Comparison of ENCODE assay signal across 10 mouse cellular contexts in the genomic region with DNA sequence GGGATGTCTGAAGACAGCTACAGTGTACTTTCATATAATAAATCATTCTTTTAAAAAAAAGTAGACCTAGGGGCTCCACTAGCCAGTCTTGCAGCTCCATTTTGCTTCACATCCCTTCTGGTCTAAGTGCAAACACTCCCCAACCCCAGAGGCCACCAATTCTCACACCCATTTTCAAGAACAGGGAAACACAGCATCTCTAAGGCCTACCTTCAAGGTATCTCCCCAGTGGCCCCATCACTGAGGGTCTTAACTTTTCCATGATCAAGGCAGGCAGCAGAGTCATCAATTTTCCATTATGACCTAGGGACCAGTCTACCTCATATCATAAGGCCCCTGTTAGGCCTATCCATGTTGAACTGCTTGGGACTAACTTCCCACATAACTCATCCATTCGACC. TPM values are rescaled to one million over a fixed set of nuclear protein-coding genes. Genes with fewer than 3 reads are reported as not detected.
DNase-seq lines count a peak whose midpoint lies in the region; ATAC-seq and TF ChIP-seq lines count a peak whose summit lies in the region.
"Had no signal": no experiment of that assay in that cellular context is flagged by ENCODE, and none has a peak within 500 bp of the region (broad histone marks: within the 10 kb centered on the region; RNA-seq: fewer than 3 reads in every experiment).

No protein-coding gene starts in this region.

- peak overlapping the region; percentile 99 for H3K9ac ChIP-seq in liver, embryonic 11.5 days (ENCODE audit: low read depth, low read length)
- H3K9ac ChIP-seq in hindbrain, embryonic 14.5 days: no peak overlapping the region
- 0 out of 2 replicates have a peak overlapping the region, but pooled peaks have one; percentile 14 for H3K9ac ChIP-seq in midbrain, postnatal 0 days (replicated peaks; ENCODE audit: low read length, poor library complexity, severe bottlenecking)

- H3K4me3 ChIP-seq in liver, embryonic 11.5 days (ENCODE audit: low read depth, low read length): peak overlapping the region; percentile 86
- no peak overlapping the region for H3K4me3 ChIP-seq in hindbrain, embryonic 14.5 days (replicated peaks; ENCODE audit: low read length)
- H3K4me3 ChIP-seq in midbrain, postnatal 0 days (ENCODE audit: low read depth, low read length): no peak overlapping the region

- no peaks in the 10 kb centered on the region for H3K27me3 ChIP-seq in liver, embryonic 11.5 days (replicated peaks; ENCODE audit: control insufficient read depth, insufficient read depth, low read length)
- H3K27me3 ChIP-seq in hindbrain, embryonic 14.5 days (ENCODE audit: control insufficient read depth, insufficient read depth, low read length): no peaks in the 10 kb centered on the region
- no peaks in the 10 kb centered on the region for H3K27me3 ChIP-seq in midbrain, postnatal 0 days (ENCODE audit: insufficient read depth, low read length)

- peak overlapping the region; percentile 83 for H3K4me2 ChIP-seq in liver, embryonic 11.5 days
- peak overlapping the region; percentile 72; the same call in 1 of the 2 replicates for H3K4me2 ChIP-seq in hindbrain, embryonic 14.5 days (replicated peaks)
- H3K4me2 ChIP-seq in midbrain, postnatal 0 days (ENCODE audit: low read depth, low read length, poor library complexity, severe bottlenecking): no peak overlapping the region; the same call in 1 of the 2 replicates

- H3K36me3 ChIP-seq in liver, embryonic 11.5 days (ENCODE audit: control insufficient read depth, insufficient read depth, low read length): peaks cover 15% of the 10 kb centered on the region
- H3K36me3 ChIP-seq in hindbrain, embryonic 14.5 days (replicated peaks; ENCODE audit: control insufficient read depth, insufficient read depth): peaks cover 20% of the 10 kb centered on the region
- H3K36me3 ChIP-seq in midbrain, postnatal 0 days (ENCODE audit: insufficient read depth, low read length): no peaks in the 10 kb centered on the region

- DNase-seq in liver, embryonic 11.5 days (ENCODE audit: low spot score): no peak
- no peak for DNase-seq in liver
- peak; percentile 74 for DNase-seq in ZHBTc4 (ENCODE audit: low read depth, low spot score)
- no peak for DNase-seq in hindbrain, embryonic 14.5 days (ENCODE audit: low spot score)
- DNase-seq in midbrain, postnatal 0 days (ENCODE audit: low spot score): no peak
- no peak for DNase-seq in gastrocnemius, postnatal 14 days
- DNase-seq in cerebellum, adult 11-12 months: no peak
- DNase-seq: lung, postnatal 36 days had no signal

- WGBS in liver, embryonic 11.5 days: 16% methylated on average over 1 of the region's 1 CpGs
- 55% methylated on average over 1 of the region's 1 CpGs for WGBS in hindbrain, embryonic 14.5 days
- 50% methylated on average over 1 of the region's 1 CpGs for WGBS in midbrain, postnatal 0 days

- H3K9me3 ChIP-seq in liver, embryonic 11.5 days (ENCODE audit: control insufficient read depth, low read length): no peaks in the 10 kb centered on the region
- no peaks in the 10 kb centered on the region for H3K9me3 ChIP-seq in hindbrain, embryonic 14.5 days (ENCODE audit: control insufficient read depth, low read length)
- no peaks in the 10 kb centered on the region for H3K9me3 ChIP-seq in midbrain, postnatal 0 days (ENCODE audit: low read length)

- H3K27ac ChIP-seq in liver, embryonic 11.5 days (ENCODE audit: low read depth, low read length): peak overlapping the region; percentile 99
- no peak overlapping the region for H3K27ac ChIP-seq in hindbrain, embryonic 14.5 days
- no peak overlapping the region for H3K27ac ChIP-seq in midbrain, postnatal 0 days (ENCODE audit: low read depth, low read length)

- intact Hi-C loops in gastrocnemius, postnatal 14 days (cut with DNase I; ENCODE audit: low total_unique reads): no loop called here

- peaks cover 11% of the 10 kb centered on the region for H3K4me1 ChIP-seq in liver, embryonic 11.5 days (replicated peaks; ENCODE audit: control insufficient read depth, insufficient read depth, low read length)
- peaks cover 11% of the 10 kb centered on the region for H3K4me1 ChIP-seq in hindbrain, embryonic 14.5 days (replicated peaks; ENCODE audit: control insufficient read depth, insufficient read depth, low read length)
- no peaks in the 10 kb centered on the region for H3K4me1 ChIP-seq in midbrain, postnatal 0 days (ENCODE audit: insufficient read depth, low read length)

- no peak for ATAC-seq in liver, embryonic 11.5 days (replicated peaks; ENCODE audit: low FRiP score)
- no peak for ATAC-seq in hindbrain, embryonic 14.5 days (ENCODE audit: low FRiP score)
- no peak for ATAC-seq in midbrain, postnatal 0 days (ENCODE audit: low FRiP score)
- ATAC-seq in megakaryocyte-erythroid progenitor cell, adult 5-6 weeks (replicated peaks; ENCODE audit: low FRiP score, low TSS enrichment, poor library complexity, severe bottlenecking): no peak

- TF ChIP-seq CTCF in midbrain, postnatal 0 days (IDR thresholded peaks at IDR 0.05): no peak

RNA-seq across cellular contexts. Expression of gene Rcc1, which starts 2.0 kb away (rescaled TPM):
- 99.8 and 105 TPM in 2 replicates for polyA plus RNA-seq in liver, embryonic 11.5 days (2014; fragmentation: Nextera tagmentation; extraction: Ambion mirVana)
- 20.0 and 22.4 TPM in 2 replicates for polyA plus RNA-seq in hindbrain, embryonic 14.5 days (2014; fragmentation: Nextera tagmentation; extraction: Ambion mirVana)
- 18.7 and 23.4 TPM in 2 replicates for total RNA-seq in midbrain, postnatal 0 days (2014; rRNA removed)
- polyA plus RNA-seq in midbrain, postnatal 0 days (2015; fragmentation: Nextera tagmentation; extraction: Ambion mirVana): 21.7 and 21.9 TPM in 2 replicates
- 1 to 10 TPM; 7.5 to 9.1 TPM for total RNA-seq in gastrocnemius, postnatal 14 days (2021)
- total RNA-seq in megakaryocyte-erythroid progenitor cell, adult 5-6 weeks (2014; fragmentation: Nextera tagmentation): 70.1 and 82.4 TPM in 2 replicates
- total RNA-seq in megakaryocyte-erythroid progenitor cell, adult 5-6 weeks (2017): 40.0 and 64.8 TPM in 2 replicates

RNA-seq across cellular contexts. Expression of gene Trnau1ap, which starts 22.1 kb away (rescaled TPM):
- polyA plus RNA-seq in liver, embryonic 11.5 days (2014; fragmentation: Nextera tagmentation; extraction: Ambion mirVana): 80.1 and 89.3 TPM in 2 replicates
- 66.8 and 73.1 TPM in 2 replicates for polyA plus RNA-seq in hindbrain, embryonic 14.5 days (2014; fragmentation: Nextera tagmentation; extraction: Ambion mirVana)
- total RNA-seq in midbrain, postnatal 0 days (2014; rRNA removed): 47.7 and 55.2 TPM in 2 replicates
- polyA plus RNA-seq in midbrain, postnatal 0 days (2015; fragmentation: Nextera tagmentation; extraction: Ambion mirVana): 56.9 and 63.0 TPM in 2 replicates
- 10 to 100 TPM; 12.9 to 13.9 TPM for total RNA-seq in gastrocnemius, postnatal 14 days (2021)
- total RNA-seq in megakaryocyte-erythroid progenitor cell, adult 5-6 weeks (2014; fragmentation: Nextera tagmentation): 42.1 and 56.8 TPM in 2 replicates
- total RNA-seq in megakaryocyte-erythroid progenitor cell, adult 5-6 weeks (2017): 52.0 and 57.9 TPM in 2 replicates

RNA-seq across cellular contexts. Expression of gene Rab42, which starts 48.2 kb away (rescaled TPM):
- polyA plus RNA-seq in liver, embryonic 11.5 days (2014; fragmentation: Nextera tagmentation; extraction: Ambion mirVana): 0.75 and 1.5 TPM in 2 replicates
- 0.95 and 1.5 TPM in 2 replicates for polyA plus RNA-seq in hindbrain, embryonic 14.5 days (2014; fragmentation: Nextera tagmentation; extraction: Ambion mirVana)
- 0.38 and 3.3 TPM in 2 replicates for total RNA-seq in midbrain, postnatal 0 days (2014; rRNA removed)
- 4.2 and 4.3 TPM in 2 replicates for polyA plus RNA-seq in midbrain, postnatal 0 days (2015; fragmentation: Nextera tagmentation; extraction: Ambion mirVana)
- total RNA-seq in gastrocnemius, postnatal 14 days (2021): under 1 TPM in 1 of 2 experiments, not detected in 1; 0.94 TPM
- total RNA-seq in megakaryocyte-erythroid progenitor cell, adult 5-6 weeks (2014; fragmentation: Nextera tagmentation): not detected in 2 replicates
- total RNA-seq in megakaryocyte-erythroid progenitor cell, adult 5-6 weeks (2017): not detected in 2 replicates
- total RNA-seq: hematopoietic stem cell, adult 5-6 weeks had no signal
